Mouse (Mus musculus) limb, embryonic 12.5 days (tissue): ENCODE measurements around the gene Scd4. TPM values are rescaled to one million over a fixed set of nuclear protein-coding genes. Genes with fewer than 3 reads are reported as not detected.
"Not testable (repeated sequence)": the region's sequence is repeated elsewhere in the genome, so short reads cannot be mapped to it uniquely, and the experiment has no call there.

Experiments used
- ATAC-seq: fragments of 200-750 bp; cut with Nextera tagmentation; 2 replicates; pipeline ENCODE4 v1.8.0; 2017; ENCODE audit warnings: low read depth, moderate TSS enrichment; ENCODE audit not compliant: insufficient number of reproducible peaks, insufficient read depth, low FRiP score, low TSS enrichment
- H3K27ac ChIP-seq: fragments of 300-500 bp; sonication (generic); 2 replicates; pipeline ENCODE4 v1.5.1; 2016; ENCODE audit warnings: mild to moderate bottlenecking, moderate library complexity
- H3K27me3 ChIP-seq: fragments of 300-500 bp; sonication (generic); 2 replicates; pipeline ENCODE4 v1.6.1; 2016; ENCODE audit warnings: mild to moderate bottlenecking, moderate library complexity
- H3K36me3 ChIP-seq: fragments of 300-500 bp; sonication (generic); 2 replicates; pipeline ENCODE4 v1.6.1; 2016; ENCODE audit warnings: mild to moderate bottlenecking, moderate library complexity
- H3K4me1 ChIP-seq: fragments of 300-500 bp; sonication (generic); replicated peaks from 2 replicates; pipeline ENCODE4 v1.6.1; 2016
- H3K4me2 ChIP-seq: fragments of 300-500 bp; sonication (generic); 2 replicates; pipeline ENCODE4 v1.6.1; 2016; ENCODE audit warnings: mild to moderate bottlenecking, moderate library complexity
- H3K4me3 ChIP-seq: fragments of 300-500 bp; sonication (generic); replicated peaks from 2 replicates; pipeline ENCODE4 v1.5.1; 2016; ENCODE audit warnings: mild to moderate bottlenecking
- H3K9ac ChIP-seq: fragments of 300-500 bp; sonication (generic); replicated peaks from 2 replicates; pipeline ENCODE4 v1.6.1; 2016; ENCODE audit warnings: mild to moderate bottlenecking, moderate library complexity
- H3K9me3 ChIP-seq: fragments of 300-500 bp; sonication (generic); 2 replicates; pipeline ENCODE4 v1.6.1; 2016; ENCODE audit warnings: mild to moderate bottlenecking, moderate library complexity
- WGBS: fragments of 180-500 bp; shearing (Covaris S2); methylation state at CpG from one replicate; pipeline ENCODE4 v1.1.7; 2016; 5-methylcytosine and 5-hydroxymethylcytosine counted together
- polyA plus RNA-seq: library from polyadenylated mRNA; unstranded; fragments of >200 nt; fragmentation: Nextera tagmentation; extraction: Ambion mirVana; gene quantifications from 2 replicates; pipeline ENCODE4 v1.2.1, GENCODE M21; 2016

The Scd4 gene
- polyA plus RNA-seq, 1 experiment from 2014 or later, result 0.06 TPM

- WGBS, result 79% methylated on average over 3 of the region's 3 CpGs
- H3K27ac ChIP-seq, result no peak overlapping the region
- H3K4me1 ChIP-seq, result peaks cover 7% of the 10 kb centered on the region; the same call in 1 of the 2 replicates
- H3K27me3 ChIP-seq, result no peaks in the 10 kb centered on the region
- no peak overlapping the region for H3K9ac ChIP-seq
- H3K36me3 ChIP-seq, result no peaks in the 10 kb centered on the region
- 0 out of 2 replicates have a peak, but pooled peaks cover 9% of the 10 kb centered on the region for H3K9me3 ChIP-seq
- H3K4me3 ChIP-seq, result no peak overlapping the region
- no peak overlapping the region for H3K4me2 ChIP-seq
- no peak for ATAC-seq
Measured at GRCm38 (mm10) chr19:44320316-44320715, 12.6 kb upstream of the Scd4 start.

GRCm38 (mm10) chr19:44321201-44321600 lies 11.7 kb upstream of the Scd4 start:
- Histone ChIP-seq H3K9me3 (peaks cover 11% of the 10 kb centered on the region; the same call in 1 of the 2 replicates), H3K4me1 (0 out of 2 replicates have a peak, but pooled peaks cover 3% of the 10 kb centered on the region), H3K36me3 (no peaks in the 10 kb centered on the region), H3K4me3 (no peak overlapping the region), H3K9ac (no peak overlapping the region), H3K27me3 (no peaks in the 10 kb centered on the region), H3K4me2 (no peak overlapping the region), H3K27ac (no peak overlapping the region)
- WGBS, result 83% methylated on average over 4 of the region's 4 CpGs
- ATAC-seq, result no peak

- ATAC-seq, result no peak
- 89% methylated on average over 2 of the region's 2 CpGs for WGBS
Measured at GRCm38 (mm10) chr19:44321631-44322030, 11.3 kb upstream of the Scd4 start.

GRCm38 (mm10) chr19:44329566-44329965 lies 3.3 kb upstream of the Scd4 start:
- no peaks in the 10 kb centered on the region for H3K4me1 ChIP-seq
- no peak overlapping the region for H3K4me3 ChIP-seq
- no peak for ATAC-seq
- no peak overlapping the region for H3K4me2 ChIP-seq
- H3K9ac ChIP-seq, result no peak overlapping the region
- H3K27ac ChIP-seq, result no peak overlapping the region
- WGBS, result 93% methylated on average over 2 of the region's 2 CpGs
- H3K27me3 ChIP-seq, result no peaks in the 10 kb centered on the region
- 0 out of 2 replicates have a peak, but pooled peaks cover 3% of the 10 kb centered on the region for H3K36me3 ChIP-seq
- peaks cover 4% of the 10 kb centered on the region; the same call in 1 of the 2 replicates for H3K9me3 ChIP-seq

More at GRCm38 (mm10) chr19:44321631-44322030, 11.3 kb upstream of the Scd4 start:
- 0 out of 2 replicates have a peak, but pooled peaks cover 3% of the 10 kb centered on the region for H3K4me1 ChIP-seq
- peaks cover 13% of the 10 kb centered on the region; the same call in 1 of the 2 replicates for H3K9me3 ChIP-seq
- H3K27me3 ChIP-seq, result no peaks in the 10 kb centered on the region
- H3K4me3 ChIP-seq, result no peak overlapping the region
- no peak overlapping the region for H3K4me2 ChIP-seq
- no peak overlapping the region for H3K9ac ChIP-seq
- H3K27ac ChIP-seq, result no peak overlapping the region
- no peaks in the 10 kb centered on the region for H3K36me3 ChIP-seq

GRCm38 (mm10) chr19:44331128-44331527 lies 1.8 kb upstream of the Scd4 start:
- H3K9me3 ChIP-seq, H3K27me3 ChIP-seq, ATAC-seq, H3K9ac ChIP-seq, H3K36me3 ChIP-seq, H3K27ac ChIP-seq, H3K4me1 ChIP-seq, H3K4me2 ChIP-seq, H3K4me3 ChIP-seq: not testable (repeated sequence)
- 90% methylated on average over 1 of the region's 1 CpGs for WGBS

- Histone ChIP-seq H3K27me3 (no peaks in the 10 kb centered on the region), H3K4me3 (no peak overlapping the region), H3K9ac (no peak overlapping the region), H3K36me3 (0 out of 2 replicates have a peak, but pooled peaks cover 3% of the 10 kb centered on the region), H3K4me2 (no peak overlapping the region), H3K4me1 (no peaks in the 10 kb centered on the region), H3K27ac (no peak overlapping the region), H3K9me3 (no peaks in the 10 kb centered on the region)
- no peak for ATAC-seq
- WGBS, result 79% methylated on average over 5 of the region's 5 CpGs
Measured at GRCm38 (mm10) chr19:44331911-44332310, 981 bp upstream of the Scd4 start.

- 59% methylated on average over 8 of the region's 8 CpGs for WGBS
- ATAC-seq, result no peak
Measured at GRCm38 (mm10) chr19:44332326-44332725, 566 bp upstream of the Scd4 start.

GRCm38 (mm10) chr19:44333991-44334390 lies 1.1 kb downstream of the Scd4 start:
- Histone ChIP-seq H3K4me2 (no peak overlapping the region), H3K9ac (no peak overlapping the region), H3K27ac (no peak overlapping the region), H3K36me3 (no peaks in the 10 kb centered on the region), H3K4me3 (no peak overlapping the region), H3K9me3 (no peaks in the 10 kb centered on the region), H3K27me3 (no peaks in the 10 kb centered on the region), H3K4me1 (no peaks in the 10 kb centered on the region)
- no peak for ATAC-seq
- 89% methylated on average over 9 of the region's 9 CpGs for WGBS

More at GRCm38 (mm10) chr19:44332326-44332725, 566 bp upstream of the Scd4 start:
- no peak overlapping the region for H3K9ac ChIP-seq
- H3K4me2 ChIP-seq, result no peak overlapping the region
- no peak overlapping the region for H3K4me3 ChIP-seq
- no peak overlapping the region for H3K27ac ChIP-seq
- H3K36me3 ChIP-seq, result 0 out of 2 replicates have a peak, but pooled peaks cover 3% of the 10 kb centered on the region
- no peaks in the 10 kb centered on the region for H3K27me3 ChIP-seq
- no peaks in the 10 kb centered on the region for H3K4me1 ChIP-seq
- H3K9me3 ChIP-seq, result no peaks in the 10 kb centered on the region

- Histone ChIP-seq H3K4me1 (no peaks in the 10 kb centered on the region), H3K4me2 (no peak overlapping the region), H3K27me3 (no peaks in the 10 kb centered on the region), H3K36me3 (no peaks in the 10 kb centered on the region), H3K9ac (no peak overlapping the region), H3K4me3 (no peak overlapping the region), H3K9me3 (no peaks in the 10 kb centered on the region), H3K27ac (no peak overlapping the region)
- 85% methylated on average over 6 of the region's 6 CpGs for WGBS
- ATAC-seq, result no peak
Measured at GRCm38 (mm10) chr19:44335876-44336662, 3.2 kb downstream of the Scd4 start.

- Histone ChIP-seq H3K9me3 (no peaks in the 10 kb centered on the region), H3K4me1 (no peaks in the 10 kb centered on the region; the same call in 1 of the 2 replicates), H3K4me2 (no peak overlapping the region), H3K9ac (no peak overlapping the region), H3K4me3 (no peak overlapping the region), H3K36me3 (no peaks in the 10 kb centered on the region), H3K27ac (no peak overlapping the region), H3K27me3 (no peaks in the 10 kb centered on the region)
- no peak for ATAC-seq
- WGBS, result 88% methylated on average over 8 of the region's 8 CpGs
Measured at GRCm38 (mm10) chr19:44349689-44350088, 16.8 kb downstream of the Scd4 start.

- ATAC-seq, result no peak
- no peak overlapping the region for H3K27ac ChIP-seq
- H3K27me3 ChIP-seq, result no peaks in the 10 kb centered on the region
- H3K4me1 ChIP-seq, result no peaks in the 10 kb centered on the region; the same call in 1 of the 2 replicates
- H3K36me3 ChIP-seq, result no peaks in the 10 kb centered on the region
- no peak overlapping the region for H3K4me3 ChIP-seq
- no peak overlapping the region for H3K9ac ChIP-seq
- no peak overlapping the region for H3K4me2 ChIP-seq
- H3K9me3 ChIP-seq, result no peaks in the 10 kb centered on the region
- WGBS, result 74% methylated on average over 7 of the region's 7 CpGs
Measured at GRCm38 (mm10) chr19:44351756-44352155, 18.9 kb downstream of the Scd4 start.
